Mouse (Mus musculus) midbrain, embryonic 10.5 days (tissue): ENCODE results near the gene Btc. TPM values are rescaled to one million over a fixed set of nuclear protein-coding genes. Genes with fewer than 3 reads are reported as not detected.

ENCODE experiments used
- DNase-seq: peaks from one replicate; pipeline ENCODE4 v3.0.0-alpha.2; 2017; ENCODE audit warnings: low spot score
- H3K27ac ChIP-seq: fragments of 300-500 bp; sonication (generic); replicated peaks from 2 replicates; pipeline ENCODE4 v1.5.1; 2016; ENCODE audit warnings: mild to moderate bottlenecking
- H3K27me3 ChIP-seq: fragments of 300-500 bp; sonication (generic); 2 replicates; pipeline ENCODE4 v1.6.1; 2016; ENCODE audit warnings: low read depth, mild to moderate bottlenecking; ENCODE audit not compliant: poor library complexity, severe bottlenecking
- H3K36me3 ChIP-seq: fragments of 300-500 bp; sonication (generic); 2 replicates; pipeline ENCODE4 v1.6.1; 2016; ENCODE audit warnings: mild to moderate bottlenecking, moderate library complexity
- H3K4me1 ChIP-seq: fragments of 300-500 bp; sonication (generic); 2 replicates; pipeline ENCODE4 v1.6.1; 2016
- H3K4me3 ChIP-seq: fragments of 300-500 bp; sonication (generic); 2 replicates; pipeline ENCODE4 v1.5.1; 2016; ENCODE audit warnings: mild to moderate bottlenecking, moderate library complexity
- H3K9me3 ChIP-seq: fragments of 300-500 bp; sonication (generic); replicated peaks from 2 replicates; pipeline ENCODE4 v1.6.1; 2016; ENCODE audit warnings: mild to moderate bottlenecking
- WGBS: fragments of 180-500 bp; shearing (Covaris S2); methylation state at CpG from one replicate; pipeline ENCODE4 v1.1.7; 2016; 5-methylcytosine and 5-hydroxymethylcytosine counted together
- polyA plus RNA-seq: library from polyadenylated mRNA; unstranded; fragments of >200 nt; fragmentation: Nextera tagmentation; extraction: Ambion mirVana; gene quantifications from 2 replicates; pipeline ENCODE4 v1.2.1, GENCODE M21; 2016

Btc gene
- polyA plus RNA-seq: 0.09 TPM in 1 of 2 replicates, not detected in the other

DNA sequence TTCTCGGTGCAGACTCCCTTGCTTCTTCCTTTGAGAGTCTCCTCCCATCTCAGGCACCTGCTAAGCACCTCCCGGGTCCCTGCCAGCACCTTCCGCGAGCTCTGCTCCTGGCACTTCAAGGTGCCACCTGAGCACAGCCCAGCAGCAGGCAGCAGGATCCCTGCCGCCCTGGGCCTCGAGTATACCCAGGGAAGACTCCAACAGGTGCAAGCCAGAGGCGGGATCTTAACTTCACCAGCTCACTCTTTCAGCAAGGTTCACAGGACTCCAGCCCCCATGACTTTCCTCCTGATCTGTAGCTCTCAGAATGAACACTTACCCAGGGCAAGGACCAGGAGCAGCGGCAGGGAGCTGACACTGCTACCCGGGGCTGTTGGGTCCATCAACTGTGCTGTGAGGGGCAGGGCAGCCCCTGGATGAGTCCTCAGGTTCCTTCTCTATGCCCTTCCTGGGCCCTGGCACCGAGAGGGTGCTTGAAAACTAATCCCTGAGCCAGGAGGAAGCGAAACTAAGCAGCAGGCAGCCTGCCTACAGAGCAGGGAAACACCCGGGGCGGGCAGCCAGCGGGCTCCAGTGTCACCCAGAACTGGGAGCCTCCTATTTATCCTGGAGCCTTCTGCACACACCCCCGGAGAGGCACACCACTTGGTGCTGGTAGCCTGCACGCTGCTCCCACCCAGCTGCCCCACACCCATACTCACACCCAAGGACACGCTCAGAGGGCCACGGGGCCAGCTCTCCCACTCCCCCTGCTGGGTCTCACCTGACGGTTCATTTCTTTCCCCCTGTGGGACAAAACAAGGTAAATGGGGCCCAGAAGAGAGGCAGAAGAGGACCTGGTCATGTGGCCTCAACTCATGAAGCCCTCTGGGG, at the start of gene Btc:
Gene Btc (minus strand): TSS at position 656 of the 873 bp plus-strand sequence.
- Histone ChIP-seq H3K4me1 (peaks cover 8% of the 10 kb centered on the region), H3K4me3 (peak within 1 kb of the TSS; percentile 47), H3K27me3 (no peaks in the 10 kb centered on the region), H3K36me3 (no peaks in the 10 kb centered on the region), H3K9me3 (no peaks in the 10 kb centered on the region), H3K27ac (peak within 1 kb of the TSS; percentile 19; the same call in 1 of the 2 replicates)
- peak; percentile 25 for DNase-seq
- 16% methylated on average over 19 of the region's 19 CpGs for WGBS

DNA sequence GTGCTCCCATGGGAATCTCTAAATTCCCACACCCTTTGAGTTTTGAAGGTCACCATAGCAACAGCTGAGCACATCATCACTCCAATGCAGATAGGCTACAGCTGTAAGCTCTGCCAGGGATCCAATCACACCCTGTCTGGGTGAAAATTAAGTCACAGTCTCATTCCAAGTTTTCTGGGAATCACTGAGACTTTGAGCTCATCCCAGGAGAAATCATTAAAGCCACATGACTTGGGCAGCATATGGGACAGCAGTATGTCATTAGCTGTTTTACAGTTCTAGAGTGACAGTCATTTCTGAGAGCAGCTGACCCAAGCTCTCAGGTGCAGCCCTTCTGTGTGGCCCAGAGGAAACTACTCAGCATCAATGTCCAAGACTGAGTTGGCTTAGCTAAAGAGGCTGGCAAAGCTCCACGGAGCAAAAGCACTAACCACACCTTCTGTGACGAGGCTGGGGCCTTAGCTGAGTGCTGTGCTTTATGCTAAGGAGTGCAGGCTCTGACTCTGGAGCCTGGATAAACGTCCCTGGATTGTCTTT, 42.3 kb upstream of the Btc start:
- no peak for DNase-seq
- WGBS: 43% methylated on average over 3 of the region's 3 CpGs
- Histone ChIP-seq H3K27me3 (no peaks in the 10 kb centered on the region), H3K36me3 (no peaks in the 10 kb centered on the region), H3K9me3 (no peaks in the 10 kb centered on the region), H3K4me1 (peaks cover 7% of the 10 kb centered on the region), H3K27ac (no peak overlapping the region), H3K4me3 (no peak overlapping the region)

GRCm38 (mm10) chr5:91436563-91436962, 33.8 kb upstream of the Btc start:
- DNase-seq: no peak
- no peak overlapping the region for H3K4me3 ChIP-seq
- no peaks in the 10 kb centered on the region for H3K27me3 ChIP-seq
- no peak overlapping the region for H3K27ac ChIP-seq
- H3K36me3 ChIP-seq: no peaks in the 10 kb centered on the region
- no peaks in the 10 kb centered on the region for H3K9me3 ChIP-seq
- no peaks in the 10 kb centered on the region for H3K4me1 ChIP-seq
- 72% methylated on average over 6 of the region's 6 CpGs for WGBS

DNA sequence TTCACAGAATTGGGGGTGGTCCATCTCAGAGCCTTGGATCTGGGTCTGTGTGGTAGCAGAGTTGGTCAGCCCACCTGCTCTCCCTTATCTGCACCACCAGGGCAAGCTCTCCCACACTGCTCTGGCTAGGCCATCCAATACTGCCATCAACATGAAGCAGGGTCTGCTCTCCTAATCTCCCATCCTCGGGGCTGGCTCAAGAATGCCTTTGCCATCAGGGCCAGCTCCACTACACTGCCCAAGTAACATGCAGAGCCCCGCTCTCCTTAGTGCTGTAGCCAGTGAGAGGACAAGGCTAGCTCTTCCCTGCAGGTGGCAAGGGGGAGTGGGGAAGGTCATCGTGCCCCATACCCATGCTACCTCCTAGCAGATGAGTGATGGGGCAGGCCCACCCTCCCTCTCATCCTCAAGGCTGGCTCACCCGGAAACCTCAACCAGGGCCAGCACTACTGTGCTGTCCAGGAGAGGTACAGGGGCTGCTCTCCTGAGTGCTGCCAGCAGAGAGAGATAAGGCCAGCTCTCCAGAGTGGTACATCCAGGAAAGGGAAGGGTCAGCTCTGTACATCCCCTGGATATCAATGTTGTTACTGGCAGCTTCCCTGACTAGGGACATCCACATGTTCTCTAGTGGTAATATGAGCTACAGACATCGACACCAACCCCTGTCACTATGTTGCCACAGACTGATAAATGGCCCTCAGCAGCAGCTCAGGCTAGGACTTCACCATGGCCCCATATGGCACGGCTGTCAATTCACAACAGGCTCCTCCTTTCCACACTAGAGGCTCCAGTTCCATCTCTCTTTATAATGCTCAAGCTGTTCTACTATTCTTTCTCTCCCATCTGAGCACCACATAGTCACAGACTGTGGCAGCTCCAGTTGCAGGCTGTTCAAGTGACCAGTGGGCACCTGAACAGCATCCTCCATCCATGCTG, 32.2 kb upstream of the Btc start:
- DNase-seq: no peak
- no peaks in the 10 kb centered on the region for H3K9me3 ChIP-seq
- no peak overlapping the region for H3K27ac ChIP-seq
- no peaks in the 10 kb centered on the region for H3K4me1 ChIP-seq
- no peaks in the 10 kb centered on the region for H3K36me3 ChIP-seq
- no peak overlapping the region for H3K4me3 ChIP-seq
- H3K27me3 ChIP-seq: no peaks in the 10 kb centered on the region
- 79% methylated on average over 6 of the region's 6 CpGs for WGBS

DNA sequence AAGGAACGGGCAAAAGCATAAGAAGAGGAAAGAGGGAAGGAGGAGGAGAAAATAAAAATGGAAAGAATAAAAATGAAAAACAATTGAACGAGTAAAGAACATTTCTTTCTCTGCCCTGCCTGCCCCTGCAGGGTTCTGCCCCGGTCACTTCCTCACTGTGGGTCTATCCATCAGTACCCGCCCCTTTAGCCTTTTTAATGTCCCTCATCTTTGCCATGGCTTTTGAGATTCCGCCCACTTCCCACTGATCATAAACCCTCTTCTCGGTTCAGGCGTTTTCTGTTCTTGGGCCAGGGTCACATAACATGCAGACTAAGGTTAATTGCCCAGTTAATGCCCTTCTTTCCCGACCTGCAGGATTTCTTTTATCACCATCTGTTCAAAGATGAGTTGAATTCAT, 25.8 kb upstream of the Btc start:
- Histone ChIP-seq H3K9me3 (no peaks in the 10 kb centered on the region), H3K27me3 (no peaks in the 10 kb centered on the region), H3K36me3 (no peaks in the 10 kb centered on the region), H3K4me1 (no peaks in the 10 kb centered on the region), H3K27ac (no peak overlapping the region), H3K4me3 (no peak overlapping the region)
- WGBS: 63% methylated on average over 8 of the region's 8 CpGs
- DNase-seq: no peak

GRCm38 (mm10) chr5:91413814-91414213, 11.0 kb upstream of the Btc start:
- no peaks in the 10 kb centered on the region for H3K4me1 ChIP-seq
- WGBS: 93% methylated on average over 8 of the region's 8 CpGs
- H3K9me3 ChIP-seq: no peaks in the 10 kb centered on the region
- H3K27ac ChIP-seq: no peak overlapping the region
- H3K4me3 ChIP-seq: no peak overlapping the region
- DNase-seq: no peak
- H3K36me3 ChIP-seq: no peaks in the 10 kb centered on the region
- H3K27me3 ChIP-seq: no peaks in the 10 kb centered on the region

DNA sequence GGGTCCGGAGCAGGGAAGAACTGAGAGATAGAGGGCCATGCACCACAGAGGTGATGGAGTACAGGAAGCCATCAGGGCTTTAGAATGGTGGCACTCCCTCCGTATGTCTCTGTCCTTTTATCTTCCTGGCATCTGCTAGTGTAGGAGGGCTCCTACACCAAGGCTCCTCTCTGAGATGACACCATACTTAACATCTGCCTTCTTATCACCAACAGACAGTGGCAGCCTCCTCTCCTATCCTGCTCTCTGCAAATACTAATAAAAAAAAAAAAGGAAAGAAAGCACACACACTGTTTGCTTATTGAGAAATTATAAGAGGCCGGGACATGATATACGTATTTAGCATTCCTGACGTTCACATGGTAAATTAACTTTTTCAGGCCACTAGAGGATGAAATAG, 1.5 kb upstream of the Btc start:
- H3K27ac ChIP-seq: no peak overlapping the region
- H3K4me3 ChIP-seq: no peak overlapping the region
- H3K27me3 ChIP-seq: no peaks in the 10 kb centered on the region
- no peaks in the 10 kb centered on the region for H3K9me3 ChIP-seq
- peaks cover 8% of the 10 kb centered on the region for H3K4me1 ChIP-seq
- no peak for DNase-seq
- WGBS: 87% methylated on average over 5 of the region's 5 CpGs
- no peaks in the 10 kb centered on the region for H3K36me3 ChIP-seq

DNA sequence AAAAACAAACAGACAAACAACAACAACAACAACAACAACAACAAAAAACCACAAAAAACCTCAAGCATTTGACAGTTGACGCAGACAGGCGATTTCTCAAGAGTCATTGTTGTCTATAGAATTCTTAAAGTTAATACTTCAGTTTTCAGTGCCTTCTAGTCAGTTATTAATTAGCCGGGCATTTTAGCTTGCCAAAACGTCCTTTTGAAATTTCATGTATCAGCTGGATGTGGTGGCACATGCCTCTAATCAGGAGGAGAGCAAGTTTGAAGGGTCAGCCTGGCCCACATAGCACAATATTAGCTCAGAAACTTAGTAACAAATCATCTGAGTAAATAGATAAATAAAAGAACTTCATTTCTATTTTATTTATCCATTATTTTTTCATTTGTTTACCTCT, 487 bp upstream of the Btc start:
- Histone ChIP-seq H3K4me3 (no peak overlapping the region), H3K4me1 (peaks cover 8% of the 10 kb centered on the region), H3K9me3 (no peaks in the 10 kb centered on the region), H3K27me3 (no peaks in the 10 kb centered on the region), H3K36me3 (no peaks in the 10 kb centered on the region), H3K27ac (no peak overlapping the region)
- no peak for DNase-seq
- WGBS: 88% methylated on average over 4 of the region's 4 CpGs

- whole genome bisulfite sequencing: 44% methylated on average over 2 of the region's 2 CpGs
- no peaks in the 10 kb centered on the region for H3K9me3 ChIP-seq
- H3K27me3 ChIP-seq: no peaks in the 10 kb centered on the region
- no peak for DNase-seq
- no peaks in the 10 kb centered on the region for H3K36me3 ChIP-seq
- H3K4me1 ChIP-seq: peaks cover 8% of the 10 kb centered on the region
- no peak overlapping the region for H3K4me3 ChIP-seq
- H3K27ac ChIP-seq: no peak overlapping the region
Measured at GRCm38 (mm10) chr5:91400493-91401096, 2.2 kb downstream of the Btc start.

GRCm38 (mm10) chr5:91375467-91375866, 27.3 kb downstream of the Btc start:
- Histone ChIP-seq H3K4me3 (no peak overlapping the region), H3K4me1 (no peaks in the 10 kb centered on the region), H3K27ac (no peak overlapping the region), H3K27me3 (no peaks in the 10 kb centered on the region), H3K36me3 (no peaks in the 10 kb centered on the region), H3K9me3 (no peaks in the 10 kb centered on the region)
- DNase-seq: no peak
- WGBS: 62% methylated on average over 2 of the region's 2 CpGs

GRCm38 (mm10) chr5:91368061-91368565, 34.7 kb downstream of the Btc start:
- DNase-seq: no peak
- no peaks in the 10 kb centered on the region for H3K27me3 ChIP-seq
- no peaks in the 10 kb centered on the region for H3K4me1 ChIP-seq
- no peaks in the 10 kb centered on the region for H3K9me3 ChIP-seq
- 93% methylated on average over 13 of the region's 13 CpGs for whole genome bisulfite sequencing
- H3K27ac ChIP-seq: no peak overlapping the region
- H3K4me3 ChIP-seq: no peak overlapping the region
- no peaks in the 10 kb centered on the region for H3K36me3 ChIP-seq

DNA sequence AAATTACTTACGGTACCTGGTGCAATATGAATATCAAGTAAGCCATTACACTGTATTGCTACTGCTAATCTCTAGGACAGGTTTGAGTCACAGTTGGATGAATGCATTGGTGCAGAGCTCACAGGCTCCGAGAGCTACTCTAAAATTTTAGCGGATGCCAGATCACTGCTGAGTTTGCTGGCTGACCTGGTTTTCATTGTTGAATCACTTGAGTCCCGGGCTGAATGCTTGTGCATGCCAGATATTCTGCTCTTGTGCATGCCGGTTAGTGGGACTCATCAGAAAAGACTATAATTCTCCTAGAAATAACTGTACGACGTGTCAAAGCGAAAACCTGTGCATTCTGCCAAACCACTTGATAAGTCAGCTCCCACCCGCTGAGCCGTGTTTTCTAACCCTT, 35.9 kb downstream of the Btc start:
- H3K4me3 ChIP-seq: no peak overlapping the region
- no peaks in the 10 kb centered on the region for H3K27me3 ChIP-seq
- no peak overlapping the region for H3K27ac ChIP-seq
- WGBS: 93% methylated on average over 10 of the region's 10 CpGs
- no peaks in the 10 kb centered on the region for H3K4me1 ChIP-seq
- no peaks in the 10 kb centered on the region for H3K9me3 ChIP-seq
- H3K36me3 ChIP-seq: no peaks in the 10 kb centered on the region
- no peak for DNase-seq
